Mouse (Mus musculus) lung, embryonic 16.5 days (tissue): ENCODE data around the gene Rnf208. TPM values are rescaled to one million over a fixed set of nuclear protein-coding genes. Genes with fewer than 3 reads are reported as not detected.

ENCODE experiments used
- ATAC-seq: fragments of 200-750 bp; cut with Nextera tagmentation; 2 replicates; pipeline ENCODE4 v1.8.0; 2017; ENCODE audit warnings: low read depth, mild to moderate bottlenecking, moderate library complexity
- H3K27ac ChIP-seq: fragments of 300-500 bp; sonication (generic); 2 replicates; pipeline ENCODE4 v1.5.1; 2014; ENCODE audit warnings: mild to moderate bottlenecking, control low read depth, low read length
- H3K27me3 ChIP-seq: fragments of 300-500 bp; sonication (generic); 2 replicates; pipeline ENCODE4 v1.6.1; 2014; ENCODE audit warnings: low read depth, low read length, mixed read lengths; ENCODE audit not compliant: control insufficient read depth, insufficient read depth
- H3K36me3 ChIP-seq: fragments of 300-500 bp; sonication (generic); 2 replicates; pipeline ENCODE4 v1.6.1; 2014; ENCODE audit warnings: low read length; ENCODE audit not compliant: control insufficient read depth, insufficient read depth
- H3K4me1 ChIP-seq: fragments of 300-500 bp; sonication (generic); replicated peaks from 2 replicates; pipeline ENCODE4 v1.6.1; 2014; ENCODE audit warnings: low read length, mixed read lengths; ENCODE audit not compliant: control insufficient read depth, insufficient read depth
- H3K4me2 ChIP-seq: fragments of 300-500 bp; sonication (generic); 2 replicates; pipeline ENCODE4 v1.6.1; 2014; ENCODE audit warnings: low read depth, low read length, control low read depth
- H3K4me3 ChIP-seq: fragments of 300-500 bp; sonication (generic); 2 replicates; pipeline ENCODE4 v1.5.1; 2014; ENCODE audit warnings: mild to moderate bottlenecking, low read length, control low read depth
- H3K9ac ChIP-seq: fragments of 300-500 bp; sonication (generic); 2 replicates; pipeline ENCODE4 v1.6.1; 2014; ENCODE audit warnings: low read length, control low read depth
- H3K9me3 ChIP-seq: fragments of 300-500 bp; sonication (generic); 2 replicates; pipeline ENCODE4 v1.6.1; 2016; ENCODE audit warnings: low read length; ENCODE audit not compliant: control insufficient read depth
- WGBS: fragments of 180-500 bp; shearing (Covaris S2); extraction: QIAGEN DNeasy Blood & Tissue Kit; methylation state at CpG from one replicate; pipeline ENCODE4 v1.1.7; 2014; 5-methylcytosine and 5-hydroxymethylcytosine counted together
- polyA plus RNA-seq: library from polyadenylated mRNA; unstranded; fragments of >200 nt; fragmentation: Nextera tagmentation; extraction: Ambion mirVana; gene quantifications from 2 replicates; pipeline ENCODE4 v1.2.1, GENCODE M21; 2015

Rnf208 gene
- 8.3 and 9.1 TPM in 2 replicates for polyA plus RNA-seq

- H3K27me3 ChIP-seq = peaks cover 19% of the 10 kb centered on the region
- H3K36me3 ChIP-seq = no peaks in the 10 kb centered on the region
- H3K9me3 ChIP-seq = no peaks in the 10 kb centered on the region
- H3K4me3 ChIP-seq = peak within 1 kb of the TSS; percentile 60
- H3K4me2 ChIP-seq = peak within 1 kb of the TSS; percentile 96
- WGBS = 2% methylated on average over 46 of the region's 59 CpGs
- no peak within 1 kb of the TSS for H3K27ac ChIP-seq
- peaks cover 8% of the 10 kb centered on the region for H3K4me1 ChIP-seq
- peak within 1 kb of the TSS; percentile 66 for H3K9ac ChIP-seq
- ATAC-seq = no peak
These were observed at the start of gene Rnf208, which contains the start of gene Cysrt1 for GRCm38 (mm10) chr2:25242101-25242506. Gene Rnf208 (plus strand): TSS chr2:25242255. Gene Cysrt1 (minus strand): TSS chr2:25242452.

- Histone ChIP-seq H3K9me3 (no peaks in the 10 kb centered on the region), H3K27me3 (peaks cover 4% of the 10 kb centered on the region; the same call in 1 of the 2 replicates), H3K36me3 (peaks cover under 1% of the 10 kb centered on the region; the same call in 1 of the 2 replicates), H3K9ac (0 out of 2 replicates have a peak overlapping the region, but pooled peaks have one; percentile 39), H3K4me1 (peaks cover 22% of the 10 kb centered on the region), H3K27ac (peak overlapping the region; percentile 50), H3K4me2 (0 out of 2 replicates have a peak overlapping the region, but pooled peaks have one; percentile 30), H3K4me3 (no peak overlapping the region)
- peak; percentile 71 for ATAC-seq
- WGBS = 2% methylated on average over 6 of the region's 6 CpGs
These were observed 48.7 kb upstream of the Rnf208 start for GRCm38 (mm10) chr2:25193330-25193770.

DNA sequence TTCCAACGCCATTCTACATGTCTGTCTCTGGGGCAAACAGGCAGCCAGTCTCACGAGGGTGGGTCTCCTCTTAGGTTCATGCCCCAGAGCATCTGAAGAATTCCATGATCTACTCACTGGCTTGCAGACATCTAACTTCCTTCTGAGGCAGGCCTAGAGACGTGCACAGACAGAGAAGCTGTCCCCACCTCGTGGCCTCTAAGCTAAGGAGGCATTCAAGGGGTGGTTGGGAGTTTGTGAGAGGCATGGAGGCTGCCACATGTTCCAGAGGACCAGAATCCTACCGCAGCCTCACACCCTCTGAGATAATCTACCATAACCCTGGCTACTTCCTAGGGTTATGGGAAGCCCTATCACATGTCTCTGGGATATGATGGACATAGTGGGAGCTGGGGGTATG is 48.0 kb upstream of the Rnf208 start:
- no peaks in the 10 kb centered on the region for H3K9me3 ChIP-seq
- peak overlapping the region; percentile 50; the same call in 1 of the 2 replicates for H3K27ac ChIP-seq
- no peak overlapping the region for H3K4me3 ChIP-seq
- peaks cover 22% of the 10 kb centered on the region for H3K4me1 ChIP-seq
- H3K4me2 ChIP-seq = no peak overlapping the region
- ATAC-seq = no peak
- WGBS = 75% methylated on average over 5 of the region's 5 CpGs
- no peak overlapping the region for H3K9ac ChIP-seq
- H3K27me3 ChIP-seq = peaks cover 4% of the 10 kb centered on the region; the same call in 1 of the 2 replicates
- H3K36me3 ChIP-seq = peaks cover 3% of the 10 kb centered on the region; the same call in 1 of the 2 replicates

- no peak for ATAC-seq
- Histone ChIP-seq H3K9ac (peak overlapping the region; percentile 10; the same call in 1 of the 2 replicates), H3K4me3 (peak overlapping the region; percentile 47), H3K36me3 (peaks cover 4% of the 10 kb centered on the region), H3K4me1 (peaks cover 22% of the 10 kb centered on the region), H3K27me3 (peaks cover 4% of the 10 kb centered on the region; the same call in 1 of the 2 replicates), H3K9me3 (no peaks in the 10 kb centered on the region), H3K4me2 (peak overlapping the region; percentile 65), H3K27ac (peak overlapping the region; percentile 87; the same call in 1 of the 2 replicates)
- 76% methylated on average over 17 of the region's 17 CpGs for WGBS
These were observed 47.4 kb upstream of the Rnf208 start for GRCm38 (mm10) chr2:25194486-25195171.

GRCm38 (mm10) chr2:25195211-25196156 is 46.6 kb upstream of the Rnf208 start:
- Histone ChIP-seq H3K9me3 (no peaks in the 10 kb centered on the region), H3K4me3 (peak overlapping the region; percentile 47), H3K36me3 (peaks cover 11% of the 10 kb centered on the region), H3K27me3 (peaks cover 4% of the 10 kb centered on the region; the same call in 1 of the 2 replicates), H3K27ac (peak overlapping the region; percentile 87), H3K9ac (peak overlapping the region; percentile 64), H3K4me1 (peaks cover 22% of the 10 kb centered on the region), H3K4me2 (peak overlapping the region; percentile 65)
- ATAC-seq = peak; percentile 41
- WGBS = 15% methylated on average over 55 of the region's 55 CpGs

DNA sequence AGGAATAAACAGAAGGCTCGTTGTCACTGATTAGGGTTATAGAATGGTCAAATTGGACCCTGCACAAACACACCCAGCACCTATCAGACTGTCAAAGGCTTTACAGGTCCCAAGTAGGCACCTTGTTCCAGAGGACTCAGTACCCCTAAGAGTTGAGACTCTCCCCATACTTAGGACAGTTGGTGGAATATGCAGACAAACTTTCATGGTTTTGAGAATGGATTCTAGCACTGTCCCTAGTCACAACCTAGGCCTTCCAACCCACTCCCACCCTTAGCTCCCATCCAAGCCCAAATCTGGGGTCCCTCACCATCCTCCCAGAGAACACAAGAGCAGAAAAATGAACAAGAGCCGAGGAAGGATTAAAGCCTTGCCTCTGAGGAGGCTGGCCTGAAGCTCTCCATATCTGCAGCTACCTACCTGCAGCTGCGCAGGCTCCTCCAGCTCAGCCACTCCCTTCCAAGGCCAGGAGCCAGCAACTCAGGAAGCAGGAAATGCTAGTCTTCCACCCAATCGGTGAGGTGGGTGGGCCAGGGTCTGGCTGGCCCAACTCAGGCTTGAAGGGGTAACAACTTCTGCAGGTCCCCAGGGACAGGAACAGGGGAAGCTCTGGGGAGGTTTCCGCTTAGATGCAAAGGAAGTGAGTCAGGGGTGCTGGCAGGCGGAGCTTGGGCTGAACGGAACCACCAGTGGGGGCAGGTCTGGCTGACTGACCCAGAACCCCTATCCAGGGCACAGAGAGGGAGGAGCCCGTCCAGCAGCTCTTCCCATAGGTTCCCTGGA is 45.7 kb upstream of the Rnf208 start, which contains the start of gene Tor4a:
Tor4a (minus strand) TSS at position 715 of the 783 bp plus-strand sequence.
- Histone ChIP-seq H3K9ac (peak within 1 kb of the TSS; percentile 64), H3K27me3 (peaks cover 4% of the 10 kb centered on the region; the same call in 1 of the 2 replicates), H3K9me3 (no peaks in the 10 kb centered on the region), H3K4me3 (peak within 1 kb of the TSS; percentile 47), H3K4me2 (peak within 1 kb of the TSS; percentile 65), H3K36me3 (peaks cover 18% of the 10 kb centered on the region), H3K4me1 (peaks cover 22% of the 10 kb centered on the region), H3K27ac (peak within 1 kb of the TSS; percentile 87)
- 10% methylated on average over 8 of the region's 8 CpGs for WGBS
- ATAC-seq = peak; percentile 79

GRCm38 (mm10) chr2:25197191-25197590 is 44.9 kb upstream of the Rnf208 start:
- Histone ChIP-seq H3K36me3 (peaks cover 19% of the 10 kb centered on the region), H3K4me1 (peaks cover 22% of the 10 kb centered on the region), H3K4me2 (peak overlapping the region; percentile 65), H3K9me3 (no peaks in the 10 kb centered on the region), H3K27ac (peak overlapping the region; percentile 87), H3K27me3 (peaks cover 4% of the 10 kb centered on the region; the same call in 1 of the 2 replicates), H3K4me3 (no peak overlapping the region; the same call in 1 of the 2 replicates), H3K9ac (no peak overlapping the region)
- 18% methylated on average over 2 of the region's 2 CpGs for WGBS
- ATAC-seq = no peak

GRCm38 (mm10) chr2:25197946-25198345 is 44.1 kb upstream of the Rnf208 start:
- H3K4me2 ChIP-seq = no peak overlapping the region
- peak overlapping the region; percentile 18; the same call in 1 of the 2 replicates for H3K9ac ChIP-seq
- H3K4me1 ChIP-seq = peaks cover 22% of the 10 kb centered on the region
- ATAC-seq = no peak
- no peaks in the 10 kb centered on the region for H3K9me3 ChIP-seq
- H3K27ac ChIP-seq = peak overlapping the region; percentile 87; the same call in 1 of the 2 replicates
- peaks cover 4% of the 10 kb centered on the region; the same call in 1 of the 2 replicates for H3K27me3 ChIP-seq
- peaks cover 27% of the 10 kb centered on the region for H3K36me3 ChIP-seq
- no peak overlapping the region for H3K4me3 ChIP-seq
